Mouse (Mus musculus): ENCODE data around the gene Trmt112.

DNA sequence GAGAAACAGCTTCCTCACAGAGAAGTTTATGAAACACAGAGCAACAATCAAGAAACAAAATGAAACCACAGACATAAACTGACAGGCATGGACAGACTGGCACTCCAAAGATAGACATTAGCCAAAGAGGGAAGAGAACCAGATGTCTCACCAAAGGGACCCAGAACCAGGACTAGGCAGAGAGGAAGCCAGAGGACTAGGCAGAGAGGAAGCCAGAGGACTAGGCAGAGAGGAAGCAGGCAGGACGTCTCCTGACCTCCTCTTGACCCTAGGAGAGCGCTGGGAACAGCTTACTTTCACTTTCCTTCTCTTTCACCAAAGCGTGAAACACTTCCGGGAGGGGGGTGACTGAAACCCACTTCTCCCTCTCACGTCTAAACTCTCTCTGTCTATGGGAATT lies 40.1 kb upstream of the Trmt112 start:
- TF ChIP-seq CTCF (IDR thresholded peaks at IDR 0.05; ENCODE audit: borderline replicate concordance, insufficient read depth, low read depth, low read length) (no peak), POLR2A (IDR thresholded peaks at IDR 0.05; ENCODE audit: borderline replicate concordance, insufficient read depth, low read length) (no peak)

All from cerebellum, adult 2 months (tissue).